Mouse (Mus musculus) intestine, embryonic 16.5 days (tissue): Measurements from ENCODE around the gene Glp2r. TPM values are rescaled to one million over a fixed set of nuclear protein-coding genes. Genes with fewer than 3 reads are reported as not detected.
A peak's percentile ranks its signal among the peaks of the same experiment; 100 is the strongest.

Experiments used
- ATAC-seq: fragments of 200-750 bp; cut with Nextera tagmentation; 2 replicates; pipeline ENCODE4 v1.8.0; 2017; ENCODE audit warnings: moderate TSS enrichment, moderate library complexity
- H3K27ac ChIP-seq: fragments of 300-500 bp; sonication (generic); 2 replicates; pipeline ENCODE4 v1.5.1; 2014; ENCODE audit warnings: mild to moderate bottlenecking, low read length
- H3K27me3 ChIP-seq: fragments of 300-500 bp; sonication (generic); replicated peaks from 2 replicates; pipeline ENCODE4 v1.6.1; 2014; ENCODE audit warnings: low read length, control low read depth, mixed read lengths; ENCODE audit not compliant: control insufficient read depth, insufficient read depth
- H3K36me3 ChIP-seq: fragments of 300-500 bp; sonication (generic); 2 replicates; pipeline ENCODE4 v1.6.1; 2014; ENCODE audit warnings: low read length, control low read depth; ENCODE audit not compliant: control insufficient read depth, insufficient read depth
- H3K4me1 ChIP-seq: fragments of 300-500 bp; sonication (generic); 2 replicates; pipeline ENCODE4 v1.6.1; 2014; ENCODE audit warnings: low read length, control low read depth, mixed read lengths; ENCODE audit not compliant: control insufficient read depth, insufficient read depth
- H3K4me2 ChIP-seq: fragments of 300-500 bp; sonication (generic); 2 replicates; pipeline ENCODE4 v1.6.1; 2014; ENCODE audit warnings: low read depth, low read length, control low read depth
- H3K4me3 ChIP-seq: fragments of 300-500 bp; sonication (generic); 2 replicates; pipeline ENCODE4 v1.5.1; 2014; ENCODE audit warnings: mild to moderate bottlenecking, low read length
- H3K9ac ChIP-seq: fragments of 300-500 bp; sonication (generic); 2 replicates; pipeline ENCODE4 v1.6.1; 2014; ENCODE audit warnings: low read depth, low read length
- H3K9me3 ChIP-seq: fragments of 300-500 bp; sonication (generic); 2 replicates; pipeline ENCODE4 v1.6.1; 2016; ENCODE audit warnings: low read length, control low read depth; ENCODE audit not compliant: control insufficient read depth
- WGBS: fragments of 180-500 bp; shearing (Covaris S2); extraction: QIAGEN DNeasy Blood & Tissue Kit; methylation state at CpG from one replicate; pipeline ENCODE4 v1.1.7; 2014; 5-methylcytosine and 5-hydroxymethylcytosine counted together
- polyA plus RNA-seq: library from polyadenylated mRNA; unstranded; fragments of >200 nt; fragmentation: Nextera tagmentation; extraction: Ambion mirVana; gene quantifications from 2 replicates; pipeline ENCODE4 v1.2.1, GENCODE M21; 2015

Glp2r gene
- polyA plus RNA-seq, 1 experiment from 2014 or later = 4.4 TPM

GRCm38 (mm10) chr11:67738345-67738744 is 32.6 kb downstream of the Glp2r start:
- no peak overlapping the region for H3K27ac ChIP-seq
- H3K27me3 ChIP-seq = no peaks in the 10 kb centered on the region
- no peaks in the 10 kb centered on the region for H3K36me3 ChIP-seq
- H3K4me2 ChIP-seq = no peak overlapping the region
- H3K9ac ChIP-seq = no peak overlapping the region
- WGBS = 73% methylated on average over 6 of the region's 6 CpGs
- H3K9me3 ChIP-seq = no peaks in the 10 kb centered on the region
- no peak for ATAC-seq
- H3K4me3 ChIP-seq = no peak overlapping the region
- no peaks in the 10 kb centered on the region for H3K4me1 ChIP-seq

GRCm38 (mm10) chr11:67734597-67734996 is 36.4 kb downstream of the Glp2r start:
- no peak for ATAC-seq
- no peaks in the 10 kb centered on the region for H3K27me3 ChIP-seq
- WGBS = 63% methylated on average over 3 of the region's 3 CpGs
- no peak overlapping the region for H3K9ac ChIP-seq
- no peak overlapping the region for H3K4me3 ChIP-seq
- H3K27ac ChIP-seq = no peak overlapping the region
- no peaks in the 10 kb centered on the region for H3K9me3 ChIP-seq
- no peaks in the 10 kb centered on the region for H3K4me1 ChIP-seq
- H3K36me3 ChIP-seq = no peaks in the 10 kb centered on the region
- H3K4me2 ChIP-seq = no peak overlapping the region

- H3K9me3 ChIP-seq = no peaks in the 10 kb centered on the region
- no peak for ATAC-seq
- WGBS = 69% methylated on average over 1 of the region's 1 CpGs
- H3K4me3 ChIP-seq = no peak overlapping the region
- no peaks in the 10 kb centered on the region for H3K4me1 ChIP-seq
- H3K36me3 ChIP-seq = no peaks in the 10 kb centered on the region
- no peak overlapping the region for H3K4me2 ChIP-seq
- no peak overlapping the region for H3K27ac ChIP-seq
- no peaks in the 10 kb centered on the region for H3K27me3 ChIP-seq
- H3K9ac ChIP-seq = no peak overlapping the region
These were observed 37.2 kb downstream of the Glp2r start for GRCm38 (mm10) chr11:67733726-67734125.

- no peaks in the 10 kb centered on the region for H3K27me3 ChIP-seq
- no peak for ATAC-seq
- H3K4me3 ChIP-seq = no peak overlapping the region
- no peak overlapping the region for H3K9ac ChIP-seq
- H3K36me3 ChIP-seq = no peaks in the 10 kb centered on the region
- H3K4me2 ChIP-seq = no peak overlapping the region
- 100% methylated on average over 2 of the region's 2 CpGs for WGBS
- H3K4me1 ChIP-seq = no peaks in the 10 kb centered on the region
- no peaks in the 10 kb centered on the region for H3K9me3 ChIP-seq
- H3K27ac ChIP-seq = no peak overlapping the region
These were observed 39.9 kb downstream of the Glp2r start for GRCm38 (mm10) chr11:67731056-67731455.

- Histone ChIP-seq H3K27me3 (no peaks in the 10 kb centered on the region), H3K36me3 (no peaks in the 10 kb centered on the region), H3K9ac (no peak overlapping the region), H3K4me3 (no peak overlapping the region), H3K9me3 (no peaks in the 10 kb centered on the region), H3K27ac (no peak overlapping the region), H3K4me1 (no peaks in the 10 kb centered on the region), H3K4me2 (no peak overlapping the region)
- ATAC-seq = no peak
These were observed 42.2 kb downstream of the Glp2r start for GRCm38 (mm10) chr11:67728726-67729125.

GRCm38 (mm10) chr11:67727095-67727494 is 43.9 kb downstream of the Glp2r start:
- WGBS = 66% methylated on average over 6 of the region's 6 CpGs
- Histone ChIP-seq H3K4me3 (no peak overlapping the region), H3K9ac (no peak overlapping the region), H3K4me2 (no peak overlapping the region), H3K27ac (no peak overlapping the region), H3K9me3 (no peaks in the 10 kb centered on the region), H3K36me3 (no peaks in the 10 kb centered on the region), H3K27me3 (no peaks in the 10 kb centered on the region), H3K4me1 (no peaks in the 10 kb centered on the region)
- ATAC-seq = no peak

GRCm38 (mm10) chr11:67723231-67724013 is 47.5 kb downstream of the Glp2r start:
- Histone ChIP-seq H3K4me3 (no peak overlapping the region), H3K9me3 (no peaks in the 10 kb centered on the region), H3K4me1 (0 out of 2 replicates have a peak, but pooled peaks cover 3% of the 10 kb centered on the region), H3K27me3 (no peaks in the 10 kb centered on the region), H3K9ac (no peak overlapping the region), H3K4me2 (no peak overlapping the region), H3K36me3 (no peaks in the 10 kb centered on the region), H3K27ac (no peak overlapping the region)
- no peak for ATAC-seq
- WGBS = 70% methylated on average over 8 of the region's 8 CpGs

GRCm38 (mm10) chr11:67722399-67723156 is 48.4 kb downstream of the Glp2r start:
- ATAC-seq = 0 out of 2 replicates have a peak, but pooled peaks have one; percentile 42
- no peak overlapping the region for H3K9ac ChIP-seq
- H3K27ac ChIP-seq = no peak overlapping the region
- H3K36me3 ChIP-seq = no peaks in the 10 kb centered on the region
- 36% methylated on average over 7 of the region's 7 CpGs for WGBS
- H3K4me3 ChIP-seq = no peak overlapping the region
- no peak overlapping the region for H3K4me2 ChIP-seq
- no peaks in the 10 kb centered on the region for H3K9me3 ChIP-seq
- no peaks in the 10 kb centered on the region for H3K27me3 ChIP-seq
- 0 out of 2 replicates have a peak, but pooled peaks cover 3% of the 10 kb centered on the region for H3K4me1 ChIP-seq

GRCm38 (mm10) chr11:67721485-67721884 is 49.5 kb downstream of the Glp2r start:
- Histone ChIP-seq H3K4me2 (no peak overlapping the region), H3K4me3 (no peak overlapping the region), H3K9me3 (no peaks in the 10 kb centered on the region), H3K36me3 (no peaks in the 10 kb centered on the region), H3K27me3 (no peaks in the 10 kb centered on the region), H3K27ac (no peak overlapping the region), H3K9ac (no peak overlapping the region), H3K4me1 (0 out of 2 replicates have a peak, but pooled peaks cover 3% of the 10 kb centered on the region)
- WGBS = 78% methylated on average over 5 of the region's 5 CpGs
- ATAC-seq = no peak
